Mouse (Mus musculus): ENCODE results near the gene Drd3. TPM values are rescaled to one million over a fixed set of nuclear protein-coding genes. Genes with fewer than 3 reads are reported as not detected.

The Drd3 gene
- polyA plus RNA-seq, 1 experiment, result not detected

- no peak for TF ChIP-seq POLR2A (IDR thresholded peaks at IDR 0.05; ENCODE audit: borderline replicate concordance, low read depth, low read length)
- no peak for TF ChIP-seq CTCF (IDR thresholded peaks at IDR 0.05; ENCODE audit: low read depth, low read length)
- no peak overlapping the region for H3K27ac ChIP-seq (ENCODE audit: insufficient read depth, low read depth, low read length)
- H3K4me3 ChIP-seq (ENCODE audit: insufficient read depth, low read length), result no peak overlapping the region
- H3K4me1 ChIP-seq (ENCODE audit: control insufficient read depth, insufficient read depth, low read length), result no peaks in the 10 kb centered on the region
Measured at GRCm38 (mm10) chr16:43732496-43732895, 21.3 kb upstream of the Drd3 start.

GRCm38 (mm10) chr16:43732900-43733299 is 20.9 kb upstream of the Drd3 start:
- no peak overlapping the region for H3K4me3 ChIP-seq (ENCODE audit: insufficient read depth, low read length)
- H3K4me1 ChIP-seq (ENCODE audit: control insufficient read depth, insufficient read depth, low read length), result no peaks in the 10 kb centered on the region
- H3K27ac ChIP-seq (ENCODE audit: insufficient read depth, low read depth, low read length), result no peak overlapping the region
- TF ChIP-seq CTCF (IDR thresholded peaks at IDR 0.05; ENCODE audit: low read depth, low read length) (no peak), POLR2A (IDR thresholded peaks at IDR 0.05; ENCODE audit: borderline replicate concordance, low read depth, low read length) (no peak)

- H3K4me3 ChIP-seq (ENCODE audit: insufficient read depth, low read length), result no peak overlapping the region
- H3K27ac ChIP-seq (ENCODE audit: insufficient read depth, low read depth, low read length), result no peak overlapping the region
- H3K4me1 ChIP-seq (ENCODE audit: control insufficient read depth, insufficient read depth, low read length), result no peaks in the 10 kb centered on the region
- no peak for TF ChIP-seq POLR2A (IDR thresholded peaks at IDR 0.05; ENCODE audit: borderline replicate concordance, low read depth, low read length)
- no peak for TF ChIP-seq CTCF (IDR thresholded peaks at IDR 0.05; ENCODE audit: low read depth, low read length)
Measured at GRCm38 (mm10) chr16:43737933-43738332, 15.9 kb upstream of the Drd3 start.

- H3K4me1 ChIP-seq (ENCODE audit: control insufficient read depth, insufficient read depth, low read length), result no peaks in the 10 kb centered on the region
- no peak overlapping the region for H3K4me3 ChIP-seq (ENCODE audit: insufficient read depth, low read length)
- H3K27ac ChIP-seq (ENCODE audit: insufficient read depth, low read depth, low read length), result no peak overlapping the region
- no peak for TF ChIP-seq POLR2A (IDR thresholded peaks at IDR 0.05; ENCODE audit: borderline replicate concordance, low read depth, low read length)
- TF ChIP-seq CTCF (IDR thresholded peaks at IDR 0.05; ENCODE audit: low read depth, low read length), result no peak
Measured at GRCm38 (mm10) chr16:43740936-43741335, 12.9 kb upstream of the Drd3 start.

- Histone ChIP-seq H3K4me3 (ENCODE audit: insufficient read depth, low read length) (no peak overlapping the region), H3K27ac (ENCODE audit: insufficient read depth, low read depth, low read length) (no peak overlapping the region), H3K4me1 (ENCODE audit: control insufficient read depth, insufficient read depth, low read length) (no peaks in the 10 kb centered on the region)
- TF ChIP-seq CTCF (IDR thresholded peaks at IDR 0.05; ENCODE audit: low read depth, low read length) (no peak), POLR2A (IDR thresholded peaks at IDR 0.05; ENCODE audit: borderline replicate concordance, low read depth, low read length) (no peak)
Measured at GRCm38 (mm10) chr16:43748424-43748823, 5.4 kb upstream of the Drd3 start.

GRCm38 (mm10) chr16:43752900-43753299 is 926 bp upstream of the Drd3 start:
- TF ChIP-seq POLR2A (IDR thresholded peaks at IDR 0.05; ENCODE audit: borderline replicate concordance, low read depth, low read length) (no peak), CTCF (IDR thresholded peaks at IDR 0.05; ENCODE audit: low read depth, low read length) (no peak)
- H3K4me3 ChIP-seq (ENCODE audit: insufficient read depth, low read length), result no peak overlapping the region
- H3K27ac ChIP-seq (ENCODE audit: insufficient read depth, low read depth, low read length), result no peak overlapping the region
- no peaks in the 10 kb centered on the region for H3K4me1 ChIP-seq (ENCODE audit: control insufficient read depth, insufficient read depth, low read length)

- H3K4me3 ChIP-seq (ENCODE audit: insufficient read depth, low read length), result no peak overlapping the region
- no peak for TF ChIP-seq CTCF (IDR thresholded peaks at IDR 0.05; ENCODE audit: low read depth, low read length)
- no peak for TF ChIP-seq POLR2A (IDR thresholded peaks at IDR 0.05; ENCODE audit: borderline replicate concordance, low read depth, low read length)
- H3K27ac ChIP-seq (ENCODE audit: insufficient read depth, low read depth, low read length), result no peak overlapping the region
- no peaks in the 10 kb centered on the region for H3K4me1 ChIP-seq (ENCODE audit: control insufficient read depth, insufficient read depth, low read length)
Measured at GRCm38 (mm10) chr16:43772358-43772757, 18.5 kb downstream of the Drd3 start.

GRCm38 (mm10) chr16:43772766-43773165 is 18.9 kb downstream of the Drd3 start:
- Histone ChIP-seq H3K4me3 (ENCODE audit: insufficient read depth, low read length) (no peak overlapping the region), H3K4me1 (ENCODE audit: control insufficient read depth, insufficient read depth, low read length) (no peaks in the 10 kb centered on the region), H3K27ac (ENCODE audit: insufficient read depth, low read depth, low read length) (no peak overlapping the region)
- TF ChIP-seq POLR2A (IDR thresholded peaks at IDR 0.05; ENCODE audit: borderline replicate concordance, low read depth, low read length) (no peak), CTCF (IDR thresholded peaks at IDR 0.05; ENCODE audit: low read depth, low read length) (no peak)

- Histone ChIP-seq H3K4me3 (ENCODE audit: insufficient read depth, low read length) (no peak overlapping the region), H3K4me1 (ENCODE audit: control insufficient read depth, insufficient read depth, low read length) (no peaks in the 10 kb centered on the region), H3K27ac (ENCODE audit: insufficient read depth, low read depth, low read length) (no peak overlapping the region)
- TF ChIP-seq CTCF (IDR thresholded peaks at IDR 0.05; ENCODE audit: low read depth, low read length) (no peak), POLR2A (IDR thresholded peaks at IDR 0.05; ENCODE audit: borderline replicate concordance, low read depth, low read length) (no peak)
Measured at GRCm38 (mm10) chr16:43773506-43773905, 19.7 kb downstream of the Drd3 start.

GRCm38 (mm10) chr16:43776886-43777285 is 23.1 kb downstream of the Drd3 start:
- H3K27ac ChIP-seq (ENCODE audit: insufficient read depth, low read depth, low read length), result no peak overlapping the region
- H3K4me3 ChIP-seq (ENCODE audit: insufficient read depth, low read length), result no peak overlapping the region
- TF ChIP-seq POLR2A (IDR thresholded peaks at IDR 0.05; ENCODE audit: borderline replicate concordance, low read depth, low read length) (no peak), CTCF (IDR thresholded peaks at IDR 0.05; ENCODE audit: low read depth, low read length) (no peak)

GRCm38 (mm10) chr16:43799541-43799940 is 45.7 kb downstream of the Drd3 start:
- no peak for TF ChIP-seq POLR2A (IDR thresholded peaks at IDR 0.05; ENCODE audit: borderline replicate concordance, low read depth, low read length)
- no peak for TF ChIP-seq CTCF (IDR thresholded peaks at IDR 0.05; ENCODE audit: low read depth, low read length)

More at GRCm38 (mm10) chr16:43776886-43777285, 23.1 kb downstream of the Drd3 start:
- no peaks in the 10 kb centered on the region for H3K4me1 ChIP-seq (ENCODE audit: control insufficient read depth, insufficient read depth, low read length)

More at GRCm38 (mm10) chr16:43799541-43799940, 45.7 kb downstream of the Drd3 start:
- Histone ChIP-seq H3K4me3 (ENCODE audit: insufficient read depth, low read length) (no peak overlapping the region), H3K4me1 (ENCODE audit: control insufficient read depth, insufficient read depth, low read length) (peaks cover 3% of the 10 kb centered on the region; the same call in 1 of the 2 replicates), H3K27ac (ENCODE audit: insufficient read depth, low read depth, low read length) (no peak overlapping the region)

Data from bone marrow macrophage, adult 2 months (primary cell).